Mouse (Mus musculus) megakaryocyte, adult 5-6 weeks (primary cell): ENCODE data around the gene Qprt. TPM values are rescaled to one million over a fixed set of nuclear protein-coding genes. Genes with fewer than 3 reads are reported as not detected.

Source experiments
- ATAC-seq: 2 replicates; pipeline ENCODE4 v1.8.0; 2016; ENCODE audit warnings: mild to moderate bottlenecking, inconsistent platforms; ENCODE audit not compliant: poor library complexity, severe bottlenecking
- total RNA-seq, 2 experiments: library from RNA; stranded (forward) in 1 of 2; stranded (reverse) in 1 of 2; fragments of 153-499, 151-499 nt in 1 of 2; fragments of 221-1000, 200-1000 nt in 1 of 2; gene quantifications; 2 replicates each; pipeline versions ENCODE4 v1.2.3 to v1.2.4; 2015 to 2017

The Qprt gene
- total RNA-seq, 2 experiments from 2014 or later: 1.1 to 3.3 TPM

- ATAC-seq: peak; percentile 63
Measured at GRCm38 (mm10) chr7:127134821-127135447, 12.9 kb upstream of the Qprt start.

DNA sequence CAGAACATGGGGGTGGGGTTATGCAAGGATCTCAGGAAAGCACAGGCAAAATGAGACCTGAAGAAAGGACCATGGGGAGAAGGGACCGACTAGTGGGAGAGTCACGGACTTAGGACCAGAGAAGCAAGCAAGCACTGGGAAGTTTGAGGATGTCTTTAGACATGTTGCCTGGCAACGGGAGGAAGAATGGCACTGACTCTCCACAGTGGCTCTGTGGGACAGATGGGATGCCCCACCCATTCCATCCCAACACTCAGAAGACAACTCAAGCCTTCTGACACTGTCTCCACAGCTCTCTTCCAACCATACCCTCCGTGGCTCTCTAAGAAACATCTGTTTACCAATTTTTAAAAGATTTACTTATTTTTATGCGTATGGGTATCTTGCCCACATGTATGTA is 11.1 kb upstream of the Qprt start:
- no peak for ATAC-seq

DNA sequence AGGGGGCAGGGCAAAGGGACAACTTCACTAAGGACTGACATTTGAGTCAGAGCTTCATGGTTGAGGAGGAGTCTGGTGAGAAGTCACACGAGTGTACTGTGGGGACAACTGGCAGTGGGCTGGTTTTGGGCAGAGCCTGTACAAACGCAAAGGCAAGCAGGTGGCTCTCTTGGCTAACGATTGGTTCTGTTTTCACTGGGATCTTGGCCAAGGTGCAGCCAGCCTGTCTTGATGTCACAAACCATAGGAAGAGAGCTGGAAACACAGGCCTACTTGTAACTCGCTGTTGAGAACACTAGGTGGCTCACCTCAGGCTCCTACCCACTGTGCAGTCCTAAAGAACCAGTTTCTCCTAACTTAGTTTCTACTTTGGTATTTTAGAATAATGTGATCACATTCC is 7.6 kb upstream of the Qprt start:
- ATAC-seq: peak; percentile 68

DNA sequence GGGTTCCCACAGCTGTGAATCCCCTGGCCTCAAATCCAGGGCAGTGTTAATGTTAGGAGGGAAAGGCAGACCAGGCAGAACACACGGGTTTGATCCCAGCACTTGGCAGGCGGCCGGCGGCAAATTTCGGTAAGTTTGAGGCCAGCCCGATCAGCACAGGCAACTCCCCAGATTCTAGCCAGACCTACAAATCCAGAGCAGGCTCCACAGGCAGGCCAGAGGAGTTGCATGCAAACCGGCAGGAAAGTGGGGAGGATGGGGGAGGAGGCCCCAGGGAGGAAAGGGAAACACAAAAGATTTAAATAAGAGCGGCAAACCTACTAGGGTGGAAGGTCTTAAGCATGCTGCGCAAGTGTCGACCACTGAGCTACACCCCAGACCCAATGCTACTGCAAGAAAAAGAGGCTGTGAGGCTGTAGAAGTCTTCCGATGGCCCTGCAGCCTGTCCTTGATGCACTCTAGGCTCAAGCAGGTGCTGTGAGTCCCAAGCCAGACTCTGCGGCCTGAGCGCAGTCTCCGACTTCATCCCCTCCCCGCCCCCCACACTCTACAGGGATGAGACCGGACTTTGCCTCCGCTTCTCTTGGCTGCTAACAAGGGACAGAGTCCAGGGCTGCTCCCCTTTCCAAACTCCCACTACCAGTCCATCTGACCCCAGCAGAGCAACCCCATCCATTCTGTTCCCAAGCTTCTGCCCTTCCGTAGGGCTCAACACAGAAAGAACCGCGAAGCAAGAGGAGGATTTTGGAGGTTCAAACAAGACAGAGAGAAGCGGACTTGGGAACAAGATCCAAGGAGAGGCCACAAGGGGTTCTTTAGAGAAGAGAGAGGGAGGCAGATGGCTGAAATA is 740 bp downstream of the Qprt start:
- no peak for ATAC-seq

- no peak for ATAC-seq
Measured at GRCm38 (mm10) chr7:127118671-127119445, 3.2 kb downstream of the Qprt start.

- no peak for ATAC-seq
Measured at GRCm38 (mm10) chr7:127117948-127118347, 4.1 kb downstream of the Qprt start.

DNA sequence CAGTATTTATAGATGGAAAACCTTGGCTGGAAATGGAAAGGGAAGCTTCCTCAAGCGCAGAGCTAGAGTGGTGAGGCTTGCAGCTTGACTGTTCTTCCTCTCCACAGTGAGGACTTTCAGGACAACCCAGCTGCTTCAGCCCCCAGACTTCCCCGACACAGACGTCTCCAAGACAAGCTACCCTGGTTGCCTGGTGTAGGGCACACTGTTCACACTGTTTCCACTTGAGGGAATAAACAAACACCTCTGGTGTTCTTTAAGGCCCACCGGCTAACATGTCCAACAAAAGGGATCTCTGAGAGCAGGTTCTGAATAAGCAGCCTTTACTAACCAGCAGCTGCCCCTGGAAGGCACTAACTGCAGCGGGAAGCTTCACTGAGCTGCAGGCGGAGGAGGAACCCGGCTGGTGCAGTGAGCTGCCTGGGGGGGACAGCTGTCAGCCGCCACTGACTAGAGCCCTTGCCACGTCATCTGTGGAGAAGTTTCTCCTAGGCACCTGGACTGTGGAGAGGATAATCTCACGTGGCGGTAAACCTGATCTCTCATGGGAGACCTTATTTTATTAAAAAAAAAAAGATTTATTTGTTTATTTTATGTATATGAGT is 5.6 kb downstream of the Qprt start:
- no peak for ATAC-seq

GRCm38 (mm10) chr7:127114920-127115319 is 7.1 kb downstream of the Qprt start:
- ATAC-seq: no peak

- ATAC-seq: 0 out of 2 replicates have a peak, but pooled peaks have one; percentile 19
Measured at GRCm38 (mm10) chr7:127113614-127114259, 8.3 kb downstream of the Qprt start.

DNA sequence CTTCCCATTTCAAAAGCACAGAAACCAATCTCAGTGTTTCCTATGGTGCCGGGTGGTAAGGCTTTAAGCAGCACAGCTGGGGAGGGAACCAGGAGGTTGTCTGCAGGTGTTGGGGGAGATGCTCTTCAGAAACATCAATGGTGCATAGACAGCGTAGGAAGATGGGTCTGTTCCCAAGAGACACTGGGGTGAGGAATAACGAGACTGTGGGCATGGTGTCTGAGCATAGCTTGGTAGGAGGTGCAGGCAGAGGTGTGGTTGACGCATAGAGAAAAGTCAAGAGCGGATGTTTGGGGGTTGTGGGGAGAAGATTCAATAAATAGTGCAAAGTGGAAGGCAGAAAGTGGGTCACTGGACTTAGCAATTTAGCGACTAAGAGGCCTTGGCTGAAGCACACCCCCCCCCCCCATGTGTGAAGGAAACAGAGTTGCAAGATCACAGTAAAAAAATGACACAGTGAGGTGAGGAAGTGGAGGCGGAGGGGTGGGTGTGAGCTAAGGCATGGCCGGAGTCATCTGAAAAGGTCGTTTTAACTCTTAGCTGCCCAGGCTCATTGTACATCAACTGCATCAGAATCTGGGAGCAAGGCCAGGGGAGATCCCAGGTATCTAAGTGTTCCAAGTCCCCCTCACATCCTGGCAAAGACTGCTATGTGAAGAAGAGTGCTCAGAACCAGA is 9.0 kb downstream of the Qprt start:
- ATAC-seq: peak; percentile 47

DNA sequence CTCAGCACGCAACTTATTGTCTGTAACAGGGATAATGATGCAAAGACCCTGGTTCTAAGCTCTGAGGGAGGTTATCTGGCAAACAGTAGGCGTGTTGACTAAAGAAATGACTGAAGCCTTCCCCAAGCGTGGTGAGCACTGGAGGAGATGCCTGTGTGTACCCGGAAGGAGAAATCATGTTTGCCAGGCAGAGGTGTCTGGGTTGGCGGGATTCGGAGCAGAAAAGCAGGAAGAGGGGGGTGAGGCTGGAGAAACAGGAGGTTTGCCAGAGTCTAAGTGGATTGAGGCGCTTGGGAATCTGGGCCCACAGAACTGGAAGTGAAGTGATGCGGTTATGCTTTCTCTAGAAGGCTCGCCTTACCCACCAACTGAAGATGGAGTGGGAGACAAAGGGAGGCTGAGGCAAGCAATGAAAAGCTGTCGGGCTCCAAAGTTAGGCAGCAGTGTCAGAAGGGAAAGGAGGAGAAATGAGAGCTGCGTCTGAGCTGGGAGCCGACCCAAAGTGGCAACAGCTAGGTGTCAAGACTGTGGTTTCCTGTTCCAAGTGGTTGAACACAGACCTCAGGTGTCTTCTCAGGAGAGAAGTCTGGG is 9.7 kb downstream of the Qprt start:
- ATAC-seq: 0 out of 2 replicates have a peak, but pooled peaks have one; percentile 11

DNA sequence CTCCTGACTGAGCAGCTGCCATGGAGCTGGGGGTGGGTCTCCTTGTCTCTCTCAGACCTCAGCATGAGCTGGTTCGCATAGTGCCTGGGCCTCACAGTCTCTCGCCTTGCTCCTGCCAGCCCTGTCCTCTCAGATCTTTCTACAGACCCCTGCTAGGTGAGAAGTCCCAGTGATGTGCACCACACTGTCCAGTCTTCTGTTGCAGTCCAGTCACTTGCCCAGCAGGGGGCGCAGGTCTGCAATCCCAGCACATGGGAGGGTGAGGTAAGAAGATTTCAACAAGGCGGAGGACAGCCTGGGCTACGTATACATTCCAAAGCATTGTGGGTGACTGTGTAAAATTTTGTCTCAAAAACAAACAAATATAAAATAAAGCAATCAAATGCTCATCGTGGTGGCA is 10.6 kb downstream of the Qprt start:
- peak; percentile 69 for ATAC-seq

GRCm38 (mm10) chr7:127110239-127111007 is 11.6 kb downstream of the Qprt start:
- peak; percentile 67 for ATAC-seq

- no peak for ATAC-seq
Measured at GRCm38 (mm10) chr7:127105551-127105950, 16.5 kb downstream of the Qprt start.

GRCm38 (mm10) chr7:127104560-127105332 is 17.3 kb downstream of the Qprt start:
- ATAC-seq: peak; percentile 80

GRCm38 (mm10) chr7:127103960-127104359 is 18.1 kb downstream of the Qprt start:
- ATAC-seq: peak; percentile 53

GRCm38 (mm10) chr7:127102148-127102547 is 19.9 kb downstream of the Qprt start:
- ATAC-seq: no peak

- ATAC-seq: no peak
Measured at GRCm38 (mm10) chr7:127101451-127102016, 20.5 kb downstream of the Qprt start.
